Mouse (Mus musculus) C2C12 (cell line): ENCODE results near the gene Dync1li2. TPM values are rescaled to one million over a fixed set of nuclear protein-coding genes. Genes with fewer than 3 reads are reported as not detected.

Source experiments
- H3K27me3 ChIP-seq: one replicate; pipeline ENCODE4 v1.6.1; 2011; ENCODE audit not compliant: control insufficient read depth, insufficient read depth, insufficient read length
- H3K36me3 ChIP-seq: one replicate; pipeline ENCODE4 v1.6.1; 2011; ENCODE audit not compliant: control insufficient read depth, insufficient read depth
- H3K4me3 ChIP-seq: one replicate; pipeline ENCODE4 v1.5.1; 2011; ENCODE audit warnings: mild to moderate bottlenecking, control low read depth; ENCODE audit not compliant: poor library complexity, insufficient read depth, severe bottlenecking
- H3K79me2 ChIP-seq: one replicate; pipeline ENCODE4 v1.6.1; 2011; ENCODE audit not compliant: control insufficient read depth, insufficient read depth
- H3K79me3 ChIP-seq: one replicate; pipeline ENCODE4 v1.6.1; 2011; ENCODE audit warnings: low read depth, control low read depth
- H3ac ChIP-seq: one replicate; pipeline ENCODE3; 2011; ENCODE audit warnings: low read depth; ENCODE audit not compliant: control insufficient read depth, insufficient read length
- CEBPB ChIP-seq: IDR thresholded peaks from one replicate; pipeline ENCODE4 v1.6.1; 2011; ENCODE audit warnings: low read depth, mild to moderate bottlenecking, control low read depth, moderate library complexity
- CTCF ChIP-seq: IDR thresholded peaks from one replicate; pipeline ENCODE4 v1.5.1; 2011; ENCODE audit not compliant: control insufficient read depth, insufficient read depth, insufficient read length
- FOSL1 ChIP-seq: IDR thresholded peaks from one replicate; pipeline ENCODE4 v1.8.0; 2011; ENCODE audit warnings: mild to moderate bottlenecking, low read length; ENCODE audit not compliant: poor library complexity, insufficient read depth, severe bottlenecking
- MAX ChIP-seq: IDR thresholded peaks from one replicate; pipeline ENCODE4 v1.6.1; 2011; ENCODE audit warnings: mild to moderate bottlenecking, control low read depth
- MYOD1 ChIP-seq: IDR thresholded peaks from one replicate; pipeline ENCODE4 v1.6.1; 2011; ENCODE audit warnings: low read depth; ENCODE audit not compliant: control insufficient read depth, insufficient read length
- MYOG ChIP-seq: IDR thresholded peaks from one replicate; pipeline ENCODE4 v1.6.1; 2011; ENCODE audit not compliant: control insufficient read depth, insufficient read length; ENCODE audit errors: extremely low read depth
- USF1 ChIP-seq: IDR thresholded peaks from one replicate; pipeline ENCODE4 v1.6.1; 2011; ENCODE audit warnings: low read depth, mild to moderate bottlenecking, control low read depth, moderate library complexity
- polyA plus RNA-seq: library from polyadenylated mRNA; unstranded; fragments of >200 nt; fragmentation: generic; extraction: Trizol; gene quantifications from one replicate; pipeline ENCODE4 v1.2.1, GENCODE M21; 2012; ENCODE audit warnings: missing spikeins

The Dync1li2 gene
- polyA plus RNA-seq, 1 experiment, result 26.8 TPM

DNA sequence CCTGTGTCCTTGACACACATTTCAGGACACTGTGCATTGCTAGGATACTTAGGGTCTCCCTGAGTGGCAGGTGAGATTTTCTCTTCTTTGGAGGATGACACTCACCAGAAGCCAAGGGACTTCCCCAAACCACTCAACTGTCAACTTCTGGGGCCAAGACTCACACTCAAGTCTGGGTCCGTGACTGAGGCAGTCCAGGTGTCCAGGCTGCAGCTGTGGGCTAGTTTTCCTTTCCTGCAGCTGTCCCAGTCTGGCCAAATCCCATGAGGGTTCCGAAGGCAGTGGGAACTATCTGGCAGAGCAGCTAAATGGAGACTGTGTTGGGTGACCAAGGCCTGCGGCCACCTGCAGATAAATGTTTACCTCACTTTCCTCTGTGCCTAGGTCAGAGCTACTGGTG lies 30.9 kb downstream of the Dync1li2 start:
- Histone ChIP-seq H3K27me3 (no peaks in the 10 kb centered on the region), H3ac (no peak overlapping the region), H3K36me3 (peaks cover 9% of the 10 kb centered on the region), H3K79me3 (no peaks in the 10 kb centered on the region), H3K4me3 (no peak overlapping the region), H3K79me2 (no peaks in the 10 kb centered on the region)
- TF ChIP-seq MYOD1 (no peak), MAX (no peak)

GRCm38 (mm10) chr8:104411468-104411867 lies 31.4 kb downstream of the Dync1li2 start:
- H3K27me3 ChIP-seq, result no peaks in the 10 kb centered on the region
- H3K79me2 ChIP-seq, result no peaks in the 10 kb centered on the region
- no peak overlapping the region for H3ac ChIP-seq
- no peak for TF ChIP-seq CEBPB
- TF ChIP-seq MAX, result no peak
- no peak for TF ChIP-seq MYOD1
- no peak for TF ChIP-seq FOSL1
- no peak for TF ChIP-seq USF1
- no peak for TF ChIP-seq MYOG
- TF ChIP-seq CTCF, result no peak
- H3K36me3 ChIP-seq, result peaks cover 8% of the 10 kb centered on the region
- H3K79me3 ChIP-seq, result no peaks in the 10 kb centered on the region
- no peak overlapping the region for H3K4me3 ChIP-seq

DNA sequence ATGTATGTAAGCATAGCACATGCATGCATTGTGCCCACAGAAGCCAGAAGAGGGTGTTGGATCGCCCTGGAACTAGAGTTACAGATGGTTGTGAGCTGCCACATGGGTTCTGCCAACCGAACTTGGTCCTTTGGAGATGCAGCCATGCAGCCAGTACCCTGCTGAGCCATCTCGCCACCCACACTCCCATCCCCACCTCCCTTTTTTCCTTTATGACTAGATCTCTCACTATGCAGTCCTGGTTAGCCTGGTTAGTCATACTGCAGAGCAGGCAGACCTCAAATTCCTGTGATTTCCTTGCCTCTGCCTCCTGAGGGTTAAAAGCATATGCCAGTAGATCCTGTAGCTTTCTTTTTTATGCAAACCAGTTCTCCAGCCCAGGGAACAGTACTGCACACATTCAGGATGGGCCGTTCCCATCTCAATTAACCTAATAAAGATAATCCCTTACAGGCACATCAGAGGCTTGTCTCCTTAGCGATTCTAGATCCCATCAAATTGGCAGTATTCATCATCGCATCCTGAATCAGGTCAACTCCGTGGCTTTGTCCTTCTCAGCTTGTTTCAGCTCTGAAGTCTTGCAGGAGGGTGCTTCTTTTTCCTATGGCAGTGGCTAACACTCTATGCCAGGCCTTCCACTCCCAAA lies 32.1 kb downstream of the Dync1li2 start:
- peaks cover 8% of the 10 kb centered on the region for H3K36me3 ChIP-seq
- no peaks in the 10 kb centered on the region for H3K27me3 ChIP-seq
- no peaks in the 10 kb centered on the region for H3K79me2 ChIP-seq
- no peak overlapping the region for H3ac ChIP-seq
- H3K79me3 ChIP-seq, result no peaks in the 10 kb centered on the region
- TF ChIP-seq MYOG, result no peak
- no peak for TF ChIP-seq CTCF
- TF ChIP-seq CEBPB, result no peak
- no peak for TF ChIP-seq USF1
- peak; percentile 81 for TF ChIP-seq MAX
- peak; percentile 60 for TF ChIP-seq FOSL1
- no peak for TF ChIP-seq MYOD1
- no peak overlapping the region for H3K4me3 ChIP-seq

DNA sequence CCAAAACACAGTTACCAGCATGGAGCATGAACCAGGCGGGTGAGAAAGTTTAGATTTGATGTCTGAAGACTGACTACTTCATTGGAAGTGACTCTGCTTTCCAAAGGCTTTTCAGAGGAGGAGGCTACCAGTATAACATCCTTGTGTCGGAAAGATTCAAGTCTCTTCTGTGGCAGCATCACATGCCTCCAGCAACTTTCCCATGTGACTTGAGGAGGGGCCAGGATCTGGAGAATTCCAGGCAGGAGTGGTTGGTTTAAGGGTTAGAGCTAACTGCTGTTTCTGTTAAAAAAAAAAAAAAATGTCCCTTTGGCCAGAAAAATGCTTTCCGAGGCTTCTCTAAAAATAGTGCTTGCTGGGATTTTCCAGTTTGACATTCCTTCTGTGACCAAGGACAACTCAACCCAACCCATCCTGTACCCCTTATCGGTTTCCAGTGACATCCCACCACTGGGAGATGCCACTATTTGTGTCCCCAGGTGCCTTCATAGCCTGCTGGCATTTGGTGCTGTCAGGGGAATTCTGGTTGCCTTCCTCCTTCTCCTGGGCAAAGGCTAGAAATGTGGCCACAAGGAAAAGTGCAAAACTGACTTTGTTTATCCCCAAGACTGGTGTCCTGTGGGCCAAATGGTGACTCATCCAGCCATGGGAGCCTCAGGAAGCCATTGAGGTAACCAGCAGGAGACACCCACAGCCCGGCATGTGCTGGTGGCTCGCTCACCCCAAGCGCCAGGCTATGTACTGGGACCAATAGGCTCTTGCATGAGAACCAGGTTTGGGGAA lies 34.3 kb downstream of the Dync1li2 start:
- TF ChIP-seq FOSL1 (peak; percentile 3), MYOD1 (no peak), MYOG (no peak), MAX (peak; percentile 78), USF1 (peak; percentile 64), CTCF (no peak), CEBPB (no peak)
- Histone ChIP-seq H3K4me3 (no peak overlapping the region), H3K27me3 (no peaks in the 10 kb centered on the region), H3K79me3 (no peaks in the 10 kb centered on the region), H3K36me3 (no peaks in the 10 kb centered on the region), H3ac (no peak overlapping the region), H3K79me2 (no peaks in the 10 kb centered on the region)

- H3K36me3 ChIP-seq, result no peaks in the 10 kb centered on the region
- no peaks in the 10 kb centered on the region for H3K27me3 ChIP-seq
- H3K79me3 ChIP-seq, result no peaks in the 10 kb centered on the region
- TF ChIP-seq CEBPB (no peak), MYOD1 (no peak)
- H3K4me3 ChIP-seq, result no peak overlapping the region
- no peaks in the 10 kb centered on the region for H3K79me2 ChIP-seq
- no peak overlapping the region for H3ac ChIP-seq
Observed at GRCm38 (mm10) chr8:104406340-104407128, 36.3 kb downstream of the Dync1li2 start.
